Mouse (Mus musculus) MEL (cell line): ENCODE data around the gene Stab1. TPM values are rescaled to one million over a fixed set of nuclear protein-coding genes. Genes with fewer than 3 reads are reported as not detected.

Source experiments
- DNase-seq: peaks from one replicate; pipeline ENCODE4 v3.0.0; 2011; ENCODE audit warnings: low read depth, low spot score
- H3K27ac ChIP-seq: 2 replicates; pipeline ENCODE4 v1.5.1; 2012; ENCODE audit warnings: low read depth, mild to moderate bottlenecking, control low read depth, low read length, moderate library complexity; ENCODE audit not compliant: control insufficient read depth
- H3K27me3 ChIP-seq, 2 experiments: fragments of 150-350 bp in 1 of 2; sonication (generic) in 1 of 2; 2 replicates each; pipeline ENCODE4 v1.6.1; 2012; ENCODE audit warnings: low read length in 2 of 2, mild to moderate bottlenecking in 2 of 2, improper control_type of control experiment in 1 of 2, moderate library complexity in 1 of 2; ENCODE audit not compliant: insufficient read depth in 2 of 2, control insufficient read depth in 1 of 2
- H3K36me3 ChIP-seq, 2 experiments: 2 replicates each; pipeline ENCODE4 v1.6.1; 2012 to 2014; ENCODE audit warnings: low read length in 2 of 2, improper control_type of control experiment in 1 of 2, inconsistent platforms in 1 of 2, mild to moderate bottlenecking in 1 of 2; ENCODE audit not compliant: insufficient read depth in 2 of 2, control insufficient read depth in 1 of 2
- H3K4me1 ChIP-seq, 2 experiments: fragments of 150-350 bp in 1 of 2; sonication (generic) in 1 of 2; 2 replicates each; pipeline ENCODE4 v1.6.1; 2012; ENCODE audit warnings: low read length in 2 of 2, improper control_type of control experiment in 1 of 2, mild to moderate bottlenecking in 1 of 2; ENCODE audit not compliant: insufficient read depth in 2 of 2, control insufficient read depth in 1 of 2
- H3K4me3 ChIP-seq, 2 experiments: fragments of 150-350 bp in 1 of 2; sonication (generic) in 1 of 2; 2 replicates each; pipeline ENCODE4 v1.5.1; 2012; ENCODE audit warnings: low read depth in 2 of 2, low read length in 2 of 2, mild to moderate bottlenecking in 2 of 2, moderate library complexity in 2 of 2, control low read depth in 1 of 2, improper control_type of control experiment in 1 of 2; ENCODE audit not compliant: control insufficient read depth in 1 of 2, insufficient read depth in 1 of 2
- H3K79me2 ChIP-seq: 2 replicates; pipeline ENCODE4 v1.6.1; 2012; ENCODE audit warnings: mild to moderate bottlenecking, low read length, moderate library complexity; ENCODE audit not compliant: control insufficient read depth, poor library complexity, insufficient read depth
- H3K9ac ChIP-seq: 2 replicates; pipeline ENCODE4 v1.6.1; 2012; ENCODE audit warnings: low read depth, mild to moderate bottlenecking, control low read depth, low read length, moderate library complexity; ENCODE audit not compliant: control insufficient read depth, poor library complexity, severe bottlenecking
- H3K9me3 ChIP-seq: fragments of 150-350 bp; sonication (generic); replicated peaks from 2 replicates; pipeline ENCODE4 v1.6.1; 2012; ENCODE audit warnings: mild to moderate bottlenecking, low read length, improper control_type of control experiment, moderate library complexity; ENCODE audit not compliant: insufficient read depth
- BHLHE40 ChIP-seq: IDR thresholded peaks from 2 replicates; pipeline ENCODE4 v1.6.1; 2012; ENCODE audit warnings: low read depth, mild to moderate bottlenecking, inconsistent platforms, low read length, improper control_type of control experiment, borderline replicate concordance
- CTCF ChIP-seq, 3 experiments: IDR thresholded peaks in 2 of 3; conservative IDR thresholded peaks in 1 of 3; 2 replicates each; pipeline ENCODE4 v1.5.1; 2011 to 2012; ENCODE audit warnings: low read length in 3 of 3, low read depth in 2 of 3, mild to moderate bottlenecking in 2 of 3, improper control_type of control experiment in 1 of 3, inconsistent platforms in 1 of 3, mixed read lengths in 1 of 3, moderate library complexity in 1 of 3; ENCODE audit not compliant: control insufficient read depth in 1 of 3, insufficient read depth in 1 of 3, poor library complexity in 1 of 3, severe bottlenecking in 1 of 3
- E2F4 ChIP-seq: IDR thresholded peaks from 2 replicates; pipeline ENCODE4 v1.6.1; 2011; ENCODE audit warnings: low read depth, low read length, improper control_type of control experiment, borderline replicate concordance
- EP300 ChIP-seq, 2 experiments: IDR thresholded peaks; 2 replicates each; pipeline ENCODE4 v1.6.1; 2011; ENCODE audit warnings: improper control_type of control experiment in 2 of 2, low read length in 2 of 2, low read depth in 1 of 2, mild to moderate bottlenecking in 1 of 2
- GABPA ChIP-seq: IDR thresholded peaks from 2 replicates; pipeline ENCODE4 v1.6.1; 2012; ENCODE audit warnings: low read depth, mild to moderate bottlenecking, inconsistent platforms, low read length, improper control_type of control experiment, moderate library complexity
- JUND ChIP-seq: IDR thresholded peaks from 2 replicates; pipeline ENCODE4 v1.6.1; 2011; ENCODE audit warnings: low read depth, mild to moderate bottlenecking, improper control_type of control experiment, low read length
- KAT2A ChIP-seq: conservative IDR thresholded peaks from 2 replicates; pipeline ENCODE4 v1.6.1; 2012; ENCODE audit warnings: low read depth, low read length, improper control_type of control experiment, inconsistent platforms
- MAFK ChIP-seq: IDR thresholded peaks from 2 replicates; pipeline ENCODE4 v1.6.1; 2011; ENCODE audit warnings: low read depth, mild to moderate bottlenecking, low read length, improper control_type of control experiment, borderline replicate concordance
- MAZ ChIP-seq: IDR thresholded peaks from 2 replicates; pipeline ENCODE4 v1.6.1; 2012; ENCODE audit warnings: low read depth, mild to moderate bottlenecking, inconsistent platforms, low read length, improper control_type of control experiment
- MEF2A ChIP-seq: IDR thresholded peaks from 2 replicates; pipeline ENCODE4 v1.6.1; 2014; ENCODE audit warnings: low read depth, mild to moderate bottlenecking, inconsistent platforms, low read length, improper control_type of control experiment; ENCODE audit not compliant: poor library complexity, insufficient replicate concordance, severe bottlenecking; ENCODE audit errors: extremely low read depth
- MXI1 ChIP-seq: IDR thresholded peaks from 2 replicates; pipeline ENCODE4 v1.6.1; 2011; ENCODE audit warnings: mild to moderate bottlenecking, low read depth, low read length, improper control_type of control experiment
- MYB ChIP-seq: IDR thresholded peaks from 2 replicates; pipeline ENCODE4 v1.6.1; 2011; ENCODE audit warnings: mild to moderate bottlenecking, low read depth, low read length, improper control_type of control experiment
- MYC ChIP-seq: IDR thresholded peaks from 2 replicates; pipeline ENCODE4 v1.6.1; 2011; ENCODE audit warnings: low read depth, mild to moderate bottlenecking, low read length, improper control_type of control experiment, moderate library complexity
- NELFE ChIP-seq: IDR thresholded peaks from 2 replicates; pipeline ENCODE4 v1.6.1; 2011; ENCODE audit warnings: low read depth, low read length, improper control_type of control experiment
- POLR2A ChIP-seq, 2 experiments: IDR thresholded peaks; 2 replicates each; pipeline ENCODE4 v1.6.1; 2011 to 2012; ENCODE audit warnings: low read length in 2 of 2, mild to moderate bottlenecking in 2 of 2, control low read depth in 1 of 2, improper control_type of control experiment in 1 of 2, low read depth in 1 of 2, moderate library complexity in 1 of 2; ENCODE audit not compliant: control insufficient read depth in 1 of 2, insufficient read depth in 1 of 2, poor library complexity in 1 of 2
- RAD21 ChIP-seq: IDR thresholded peaks from 2 replicates; pipeline ENCODE4 v1.6.1; 2011; ENCODE audit warnings: mild to moderate bottlenecking, low read depth, low read length, improper control_type of control experiment
- SIN3A ChIP-seq: IDR thresholded peaks from 2 replicates; pipeline ENCODE4 v1.6.1; 2012; ENCODE audit warnings: low read length, improper control_type of control experiment, inconsistent platforms
- SMC3 ChIP-seq: IDR thresholded peaks from 2 replicates; pipeline ENCODE4 v1.6.1; 2011; ENCODE audit warnings: low read depth, low read length, improper control_type of control experiment
- TCF12 ChIP-seq: IDR thresholded peaks from 2 replicates; pipeline ENCODE4 v1.6.1; 2014; ENCODE audit warnings: low read depth, mild to moderate bottlenecking, inconsistent platforms, low read length, improper control_type of control experiment, moderate library complexity
- UBTF ChIP-seq: IDR thresholded peaks from 2 replicates; pipeline ENCODE4 v1.6.1; 2012; ENCODE audit warnings: low read depth, mild to moderate bottlenecking, inconsistent platforms, low read length, improper control_type of control experiment, moderate library complexity, borderline replicate concordance; ENCODE audit not compliant: insufficient read depth
- ZMIZ1 ChIP-seq: IDR thresholded peaks from 2 replicates; pipeline ENCODE4 v1.6.1; 2012; ENCODE audit warnings: low read depth, mild to moderate bottlenecking, inconsistent platforms, low read length, improper control_type of control experiment, moderate library complexity
- ZNF384 ChIP-seq: IDR thresholded peaks from 2 replicates; pipeline ENCODE4 v1.6.1; 2012; ENCODE audit warnings: low read depth, mild to moderate bottlenecking, inconsistent platforms, low read length, improper control_type of control experiment
- polyA plus RNA-seq, 2 experiments: library from polyadenylated mRNA; stranded (reverse) in 1 of 2; unstranded in 1 of 2; fragments of >175 nt in 1 of 2; fragments of >200 nt in 1 of 2; gene quantifications; 2 replicates each; pipeline versions ENCODE4 v1.2.1 to v1.2.4; 2012; ENCODE audit warnings: low replicate concordance in 2 of 2, low read depth in 1 of 2; ENCODE audit not compliant: insufficient read length in 2 of 2, insufficient read depth in 1 of 2, missing spikeins in 1 of 2
- total RNA-seq: library from RNA; depleted of rRNA; stranded (reverse); fragments of 300-350 nt; gene quantifications from 2 replicates; pipeline ENCODE4 v1.2.3, GENCODE M21; 2012

Gene Stab1
- total and polyA plus RNA-seq, 3 experiments = 0.15 to 0.40 TPM; not detected in 1

GRCm38 (mm10) chr14:31191936-31192335 lies 23.5 kb upstream of the Stab1 start:
- Histone ChIP-seq H3K79me2 (no peaks in the 10 kb centered on the region), H3K4me1 (no peaks in the 10 kb centered on the region), H3K27me3 (no peaks in the 10 kb centered on the region), H3K36me3 (peaks cover 0 to 30% of the 10 kb centered on the region in 2 experiments; a peak in 2 of 4 replicates), H3K9ac (no peak overlapping the region), H3K4me3 (no peak overlapping the region), H3K9me3 (no peaks in the 10 kb centered on the region), H3K27ac (no peak overlapping the region)
- no peak for TF ChIP-seq KAT2A
- TF ChIP-seq POLR2A (IDR thresholded peaks at IDR 0.05; ENCODE audit: control insufficient read depth in 1 of 2, insufficient read depth in 1 of 2, low read depth in 1 of 2, low read length in 2 of 2, poor library complexity in 1 of 2) = peak in 1 of 2 experiments; percentile 6; a peak in 1 of 4 replicates
- no peak for TF ChIP-seq TCF12
- no peak for TF ChIP-seq CTCF (IDR thresholded peaks at IDR 0.05 in 2 of 3, conservative IDR thresholded peaks at IDR 0.05 in 1 of 3; ENCODE audit: control insufficient read depth in 1 of 3, insufficient read depth in 1 of 3, low read depth in 2 of 3, low read length in 3 of 3, poor library complexity in 1 of 3, severe bottlenecking in 1 of 3)
- no peak for TF ChIP-seq MYB
- TF ChIP-seq UBTF = no peak
- TF ChIP-seq MYC = no peak
- no peak for DNase-seq

GRCm38 (mm10) chr14:31189348-31189747 lies 20.9 kb upstream of the Stab1 start:
- Histone ChIP-seq H3K27me3 (no peaks in the 10 kb centered on the region), H3K79me2 (no peaks in the 10 kb centered on the region), H3K4me1 (no peaks in the 10 kb centered on the region), H3K9me3 (no peaks in the 10 kb centered on the region), H3K9ac (no peak overlapping the region), H3K36me3 (peaks cover 0 to 28% of the 10 kb centered on the region in 2 experiments; a peak in 2 of 4 replicates), H3K4me3 (no peak overlapping the region), H3K27ac (no peak overlapping the region)
- DNase-seq = no peak
- TF ChIP-seq SIN3A (no peak), JUND (no peak), MYC (no peak), ZMIZ1 (no peak), BHLHE40 (no peak), E2F4 (no peak), MEF2A (no peak), NELFE (no peak), MAFK (no peak), UBTF (no peak), MXI1 (no peak), EP300 (IDR thresholded peaks at IDR 0.05; ENCODE audit: low read depth in 1 of 2, low read length in 2 of 2) (no peak), SMC3 (no peak), ZNF384 (no peak), GABPA (no peak), RAD21 (no peak), TCF12 (no peak), MAZ (no peak)
